Mouse (Mus musculus) MEL (cell line): ENCODE results near the gene Timm13. TPM values are rescaled to one million over a fixed set of nuclear protein-coding genes. Genes with fewer than 3 reads are reported as not detected.

ENCODE experiments used
- DNase-seq: peaks from one replicate; pipeline ENCODE4 v3.0.0; 2011; ENCODE audit warnings: low read depth, low spot score
- H3K27ac ChIP-seq: 2 replicates; pipeline ENCODE4 v1.5.1; 2012; ENCODE audit warnings: low read depth, mild to moderate bottlenecking, control low read depth, low read length, moderate library complexity; ENCODE audit not compliant: control insufficient read depth
- H3K27me3 ChIP-seq, 2 experiments: fragments of 150-350 bp in 1 of 2; sonication (generic) in 1 of 2; 2 replicates each; pipeline ENCODE4 v1.6.1; 2012; ENCODE audit warnings: low read length in 2 of 2, mild to moderate bottlenecking in 2 of 2, improper control_type of control experiment in 1 of 2, moderate library complexity in 1 of 2; ENCODE audit not compliant: insufficient read depth in 2 of 2, control insufficient read depth in 1 of 2
- H3K36me3 ChIP-seq, 2 experiments: 2 replicates each; pipeline ENCODE4 v1.6.1; 2012 to 2014; ENCODE audit warnings: low read length in 2 of 2, improper control_type of control experiment in 1 of 2, inconsistent platforms in 1 of 2, mild to moderate bottlenecking in 1 of 2; ENCODE audit not compliant: insufficient read depth in 2 of 2, control insufficient read depth in 1 of 2
- H3K4me1 ChIP-seq, 2 experiments: fragments of 150-350 bp in 1 of 2; sonication (generic) in 1 of 2; 2 replicates each; pipeline ENCODE4 v1.6.1; 2012; ENCODE audit warnings: low read length in 2 of 2, improper control_type of control experiment in 1 of 2, mild to moderate bottlenecking in 1 of 2; ENCODE audit not compliant: insufficient read depth in 2 of 2, control insufficient read depth in 1 of 2
- H3K4me3 ChIP-seq, 2 experiments: fragments of 150-350 bp in 1 of 2; sonication (generic) in 1 of 2; 2 replicates each; pipeline ENCODE4 v1.5.1; 2012; ENCODE audit warnings: low read depth in 2 of 2, low read length in 2 of 2, mild to moderate bottlenecking in 2 of 2, moderate library complexity in 2 of 2, control low read depth in 1 of 2, improper control_type of control experiment in 1 of 2; ENCODE audit not compliant: control insufficient read depth in 1 of 2, insufficient read depth in 1 of 2
- H3K79me2 ChIP-seq: 2 replicates; pipeline ENCODE4 v1.6.1; 2012; ENCODE audit warnings: mild to moderate bottlenecking, low read length, moderate library complexity; ENCODE audit not compliant: control insufficient read depth, poor library complexity, insufficient read depth
- H3K9ac ChIP-seq: 2 replicates; pipeline ENCODE4 v1.6.1; 2012; ENCODE audit warnings: low read depth, mild to moderate bottlenecking, control low read depth, low read length, moderate library complexity; ENCODE audit not compliant: control insufficient read depth, poor library complexity, severe bottlenecking
- H3K9me3 ChIP-seq: fragments of 150-350 bp; sonication (generic); replicated peaks from 2 replicates; pipeline ENCODE4 v1.6.1; 2012; ENCODE audit warnings: mild to moderate bottlenecking, low read length, improper control_type of control experiment, moderate library complexity; ENCODE audit not compliant: insufficient read depth
- CHD1 ChIP-seq: IDR thresholded peaks from 2 replicates; pipeline ENCODE4 v1.6.1; 2012; ENCODE audit warnings: low read depth, mild to moderate bottlenecking, inconsistent platforms, low read length, improper control_type of control experiment
- CHD2 ChIP-seq: IDR thresholded peaks from 2 replicates; pipeline ENCODE4 v1.6.1; 2011; ENCODE audit warnings: low read length, improper control_type of control experiment
- CTCF ChIP-seq, 3 experiments: IDR thresholded peaks in 2 of 3; conservative IDR thresholded peaks in 1 of 3; 2 replicates each; pipeline ENCODE4 v1.5.1; 2011 to 2012; ENCODE audit warnings: low read length in 3 of 3, low read depth in 2 of 3, mild to moderate bottlenecking in 2 of 3, improper control_type of control experiment in 1 of 3, inconsistent platforms in 1 of 3, mixed read lengths in 1 of 3, moderate library complexity in 1 of 3; ENCODE audit not compliant: control insufficient read depth in 1 of 3, insufficient read depth in 1 of 3, poor library complexity in 1 of 3, severe bottlenecking in 1 of 3
- ELF1 ChIP-seq: IDR thresholded peaks from 2 replicates; pipeline ENCODE4 v1.6.1; 2014; ENCODE audit warnings: low read depth, mild to moderate bottlenecking, inconsistent platforms, low read length, improper control_type of control experiment, moderate library complexity
- EP300 ChIP-seq, 2 experiments: IDR thresholded peaks; 2 replicates each; pipeline ENCODE4 v1.6.1; 2011; ENCODE audit warnings: improper control_type of control experiment in 2 of 2, low read length in 2 of 2, low read depth in 1 of 2, mild to moderate bottlenecking in 1 of 2
- GABPA ChIP-seq: IDR thresholded peaks from 2 replicates; pipeline ENCODE4 v1.6.1; 2012; ENCODE audit warnings: low read depth, mild to moderate bottlenecking, inconsistent platforms, low read length, improper control_type of control experiment, moderate library complexity
- GATA1 ChIP-seq: IDR thresholded peaks from 2 replicates; pipeline ENCODE4 v1.6.1; 2011; ENCODE audit warnings: low read depth, low read length, improper control_type of control experiment
- JUND ChIP-seq: IDR thresholded peaks from 2 replicates; pipeline ENCODE4 v1.6.1; 2011; ENCODE audit warnings: low read depth, mild to moderate bottlenecking, improper control_type of control experiment, low read length
- MAFK ChIP-seq: IDR thresholded peaks from 2 replicates; pipeline ENCODE4 v1.6.1; 2011; ENCODE audit warnings: low read depth, mild to moderate bottlenecking, low read length, improper control_type of control experiment, borderline replicate concordance
- MAX ChIP-seq: IDR thresholded peaks from 2 replicates; pipeline ENCODE4 v1.6.1; 2011; ENCODE audit warnings: low read length, improper control_type of control experiment
- MAZ ChIP-seq: IDR thresholded peaks from 2 replicates; pipeline ENCODE4 v1.6.1; 2012; ENCODE audit warnings: low read depth, mild to moderate bottlenecking, inconsistent platforms, low read length, improper control_type of control experiment
- MEF2A ChIP-seq: IDR thresholded peaks from 2 replicates; pipeline ENCODE4 v1.6.1; 2014; ENCODE audit warnings: low read depth, mild to moderate bottlenecking, inconsistent platforms, low read length, improper control_type of control experiment; ENCODE audit not compliant: poor library complexity, insufficient replicate concordance, severe bottlenecking; ENCODE audit errors: extremely low read depth
- MXI1 ChIP-seq: IDR thresholded peaks from 2 replicates; pipeline ENCODE4 v1.6.1; 2011; ENCODE audit warnings: mild to moderate bottlenecking, low read depth, low read length, improper control_type of control experiment
- MYB ChIP-seq: IDR thresholded peaks from 2 replicates; pipeline ENCODE4 v1.6.1; 2011; ENCODE audit warnings: mild to moderate bottlenecking, low read depth, low read length, improper control_type of control experiment
- MYC ChIP-seq: IDR thresholded peaks from 2 replicates; pipeline ENCODE4 v1.6.1; 2011; ENCODE audit warnings: low read depth, mild to moderate bottlenecking, low read length, improper control_type of control experiment, moderate library complexity
- NELFE ChIP-seq: IDR thresholded peaks from 2 replicates; pipeline ENCODE4 v1.6.1; 2011; ENCODE audit warnings: low read depth, low read length, improper control_type of control experiment
- NRF1 ChIP-seq: IDR thresholded peaks from 2 replicates; pipeline ENCODE4 v1.6.1; 2014; ENCODE audit warnings: low read depth, mild to moderate bottlenecking, inconsistent platforms, low read length, improper control_type of control experiment, moderate library complexity; ENCODE audit not compliant: poor library complexity, insufficient read depth, severe bottlenecking
- POLR2A ChIP-seq, 2 experiments: IDR thresholded peaks; 2 replicates each; pipeline ENCODE4 v1.6.1; 2011 to 2012; ENCODE audit warnings: low read length in 2 of 2, mild to moderate bottlenecking in 2 of 2, control low read depth in 1 of 2, improper control_type of control experiment in 1 of 2, low read depth in 1 of 2, moderate library complexity in 1 of 2; ENCODE audit not compliant: control insufficient read depth in 1 of 2, insufficient read depth in 1 of 2, poor library complexity in 1 of 2
- RAD21 ChIP-seq: IDR thresholded peaks from 2 replicates; pipeline ENCODE4 v1.6.1; 2011; ENCODE audit warnings: mild to moderate bottlenecking, low read depth, low read length, improper control_type of control experiment
- SIN3A ChIP-seq: IDR thresholded peaks from 2 replicates; pipeline ENCODE4 v1.6.1; 2012; ENCODE audit warnings: low read length, improper control_type of control experiment, inconsistent platforms
- SMC3 ChIP-seq: IDR thresholded peaks from 2 replicates; pipeline ENCODE4 v1.6.1; 2011; ENCODE audit warnings: low read depth, low read length, improper control_type of control experiment
- TAL1 ChIP-seq: IDR thresholded peaks from 2 replicates; pipeline ENCODE4 v1.6.1; 2012; ENCODE audit warnings: mild to moderate bottlenecking, inconsistent platforms, low read length, moderate library complexity, mixed read lengths
- TBP ChIP-seq: IDR thresholded peaks from 2 replicates; pipeline ENCODE4 v1.8.0; 2011; ENCODE audit warnings: low read depth, low read length, improper control_type of control experiment
- TCF12 ChIP-seq: IDR thresholded peaks from 2 replicates; pipeline ENCODE4 v1.6.1; 2014; ENCODE audit warnings: low read depth, mild to moderate bottlenecking, inconsistent platforms, low read length, improper control_type of control experiment, moderate library complexity
- USF1 ChIP-seq: IDR thresholded peaks from 2 replicates; pipeline ENCODE4 v1.6.1; 2014; ENCODE audit warnings: low read depth, mild to moderate bottlenecking, inconsistent platforms, low read length, improper control_type of control experiment, moderate library complexity
- USF2 ChIP-seq, 2 experiments: IDR thresholded peaks; 2 replicates each; pipeline ENCODE4 v1.6.1; 2011 to 2012; ENCODE audit warnings: improper control_type of control experiment in 2 of 2, low read length in 2 of 2, borderline replicate concordance in 1 of 2, inconsistent platforms in 1 of 2, low read depth in 1 of 2, mild to moderate bottlenecking in 1 of 2; ENCODE audit not compliant: insufficient read depth in 1 of 2
- ZKSCAN1 ChIP-seq: IDR thresholded peaks from 2 replicates; pipeline ENCODE4 v1.6.1; 2012; ENCODE audit warnings: low read depth, mild to moderate bottlenecking, inconsistent platforms, low read length, improper control_type of control experiment, moderate library complexity
- ZMIZ1 ChIP-seq: IDR thresholded peaks from 2 replicates; pipeline ENCODE4 v1.6.1; 2012; ENCODE audit warnings: low read depth, mild to moderate bottlenecking, inconsistent platforms, low read length, improper control_type of control experiment, moderate library complexity
- ZNF384 ChIP-seq: IDR thresholded peaks from 2 replicates; pipeline ENCODE4 v1.6.1; 2012; ENCODE audit warnings: low read depth, mild to moderate bottlenecking, inconsistent platforms, low read length, improper control_type of control experiment
- polyA plus RNA-seq, 2 experiments: library from polyadenylated mRNA; stranded (reverse) in 1 of 2; unstranded in 1 of 2; fragments of >175 nt in 1 of 2; fragments of >200 nt in 1 of 2; gene quantifications; 2 replicates each; pipeline versions ENCODE4 v1.2.1 to v1.2.4; 2012; ENCODE audit warnings: low replicate concordance in 2 of 2, low read depth in 1 of 2; ENCODE audit not compliant: insufficient read length in 2 of 2, insufficient read depth in 1 of 2, missing spikeins in 1 of 2
- total RNA-seq: library from RNA; depleted of rRNA; stranded (reverse); fragments of 300-350 nt; gene quantifications from 2 replicates; pipeline ENCODE4 v1.2.3, GENCODE M21; 2012

Timm13 gene
- total and polyA plus RNA-seq, 3 experiments = 329 to 645 (median 349) TPM

- no peaks in the 10 kb centered on the region for H3K9me3 ChIP-seq
- H3K36me3 ChIP-seq = peaks cover 0 to 19% of the 10 kb centered on the region in 2 experiments; a peak in 2 of 4 replicates
- no peak overlapping the region for H3K27ac ChIP-seq
- H3K4me3 ChIP-seq = peak overlapping the region in 1 of 2 experiments; percentile 42; a peak in 2 of 4 replicates
- no peaks in the 10 kb centered on the region for H3K79me2 ChIP-seq
- TF ChIP-seq EP300 (IDR thresholded peaks at IDR 0.05; ENCODE audit: low read depth in 1 of 2, low read length in 2 of 2) (no peak), ZNF384 (peak; percentile 91), MAFK (no peak), JUND (no peak), POLR2A (IDR thresholded peaks at IDR 0.05; ENCODE audit: control insufficient read depth in 1 of 2, insufficient read depth in 1 of 2, low read depth in 1 of 2, low read length in 2 of 2, poor library complexity in 1 of 2) (peak in 1 of 2 experiments; percentile 32; a peak in 1 of 4 replicates), NELFE (peak; percentile 40; the same call in 1 of the 2 replicates), MAZ (no peak), CHD1 (no peak), SMC3 (no peak), GABPA (no peak), GATA1 (no peak), RAD21 (no peak), USF2 (IDR thresholded peaks at IDR 0.05; ENCODE audit: borderline replicate concordance in 1 of 2, insufficient read depth in 1 of 2, low read depth in 1 of 2, low read length in 2 of 2) (peak in 1 of 2 experiments; percentile 39; a peak in 1 of 4 replicates), MAX (peak; percentile 69), CTCF (IDR thresholded peaks at IDR 0.05 in 2 of 3, conservative IDR thresholded peaks at IDR 0.05 in 1 of 3; ENCODE audit: control insufficient read depth in 1 of 3, insufficient read depth in 1 of 3, low read depth in 2 of 3, low read length in 3 of 3, poor library complexity in 1 of 3, severe bottlenecking in 1 of 3) (no peak), NRF1 (no peak), TBP (no peak), ZMIZ1 (no peak), MEF2A (no peak), USF1 (peak; percentile 88), ZKSCAN1 (no peak), MYB (no peak), MYC (no peak), TAL1 (no peak), MXI1 (peak; percentile 62), TCF12 (no peak), ELF1 (no peak), CHD2 (no peak), SIN3A (no peak)
- peaks cover 5 to 32% of the 10 kb centered on the region in 2 experiments; a peak in 3 of 4 replicates for H3K4me1 ChIP-seq
- peak overlapping the region; percentile 32 for H3K9ac ChIP-seq
- no peaks in the 10 kb centered on the region for H3K27me3 ChIP-seq
- DNase-seq = peak; percentile 85
These were observed 47.8 kb upstream of the Timm13 start for GRCm38 (mm10) chr10:80948570-80948969.
